Mouse (Mus musculus): ENCODE data around the gene Pip4k2c. TPM values are rescaled to one million over a fixed set of nuclear protein-coding genes. Genes with fewer than 3 reads are reported as not detected.

Gene Pip4k2c
- 19.6 and 20.3 TPM in 2 replicates for polyA plus RNA-seq (2015; fragmentation: Nextera tagmentation; extraction: Ambion mirVana)

DNA sequence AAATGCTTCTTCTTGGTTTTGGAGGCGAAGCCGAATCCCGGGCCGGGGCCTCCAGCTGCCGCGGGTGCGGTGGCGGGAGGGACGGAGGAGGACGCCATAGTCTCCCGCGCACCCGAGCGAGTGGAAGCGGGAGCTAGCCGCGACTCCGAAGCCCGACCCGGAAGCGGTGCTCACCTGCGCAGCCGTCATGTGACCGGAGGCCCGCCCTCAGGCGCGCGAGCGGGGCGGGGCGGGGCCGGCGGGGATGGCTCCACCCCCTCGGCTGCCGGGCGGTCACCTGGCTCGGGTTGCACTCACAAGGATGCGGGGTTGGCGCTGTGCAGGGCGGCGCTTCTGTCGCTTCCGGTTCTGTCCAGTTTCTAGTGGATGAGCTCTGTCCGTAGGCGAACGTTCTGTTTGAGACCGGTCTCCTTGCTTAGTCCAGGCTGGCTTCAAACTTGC, at the start of gene Pip4k2c:
Gene Pip4k2c, minus strand, starts transcription at position 172 of the 441 bp plus-strand sequence.

DNA sequence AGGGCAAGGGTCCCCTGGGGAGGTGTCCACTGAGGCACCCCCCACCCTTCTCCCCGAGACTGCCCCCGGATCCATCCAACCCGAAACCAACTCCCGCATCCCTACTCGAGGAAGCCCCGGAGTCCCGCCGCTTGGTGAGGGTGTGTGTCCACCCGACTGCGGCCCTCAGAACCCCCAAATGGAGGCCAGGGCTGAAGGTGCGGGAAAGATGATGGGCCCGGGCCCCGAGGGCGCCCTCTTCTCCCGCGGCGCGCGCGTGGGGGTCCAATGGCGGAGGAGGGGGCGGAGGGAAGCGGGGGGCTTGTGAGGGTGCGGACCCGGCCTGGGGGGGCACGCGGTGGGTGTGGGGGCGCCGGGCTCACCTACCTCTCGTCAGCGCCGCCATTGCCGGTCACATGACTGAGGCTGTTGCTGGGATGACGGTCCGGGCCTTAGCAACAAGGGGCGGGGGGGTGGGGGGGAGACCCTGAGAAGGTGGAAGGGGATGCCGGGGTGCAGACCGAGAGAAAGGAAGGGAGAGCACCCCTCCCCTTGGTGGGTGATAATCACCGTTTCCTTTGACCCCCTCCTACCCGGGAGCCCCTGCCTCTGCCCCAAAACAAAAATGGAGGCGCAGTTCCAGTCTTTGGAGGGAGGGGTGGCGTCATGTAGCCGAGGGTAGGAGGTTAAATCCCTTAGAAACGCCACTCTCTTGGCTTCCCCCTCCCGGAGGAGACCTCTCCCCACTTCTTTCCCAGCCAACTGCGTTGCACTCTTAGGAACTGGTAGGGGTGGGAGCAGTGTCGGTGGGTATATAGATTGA, 15.9 kb downstream of the Pip4k2c start, which contains the start of gene Dtx3:
Gene Dtx3, minus strand, starts transcription at position 401 of the 802 bp plus-strand sequence.

DNA sequence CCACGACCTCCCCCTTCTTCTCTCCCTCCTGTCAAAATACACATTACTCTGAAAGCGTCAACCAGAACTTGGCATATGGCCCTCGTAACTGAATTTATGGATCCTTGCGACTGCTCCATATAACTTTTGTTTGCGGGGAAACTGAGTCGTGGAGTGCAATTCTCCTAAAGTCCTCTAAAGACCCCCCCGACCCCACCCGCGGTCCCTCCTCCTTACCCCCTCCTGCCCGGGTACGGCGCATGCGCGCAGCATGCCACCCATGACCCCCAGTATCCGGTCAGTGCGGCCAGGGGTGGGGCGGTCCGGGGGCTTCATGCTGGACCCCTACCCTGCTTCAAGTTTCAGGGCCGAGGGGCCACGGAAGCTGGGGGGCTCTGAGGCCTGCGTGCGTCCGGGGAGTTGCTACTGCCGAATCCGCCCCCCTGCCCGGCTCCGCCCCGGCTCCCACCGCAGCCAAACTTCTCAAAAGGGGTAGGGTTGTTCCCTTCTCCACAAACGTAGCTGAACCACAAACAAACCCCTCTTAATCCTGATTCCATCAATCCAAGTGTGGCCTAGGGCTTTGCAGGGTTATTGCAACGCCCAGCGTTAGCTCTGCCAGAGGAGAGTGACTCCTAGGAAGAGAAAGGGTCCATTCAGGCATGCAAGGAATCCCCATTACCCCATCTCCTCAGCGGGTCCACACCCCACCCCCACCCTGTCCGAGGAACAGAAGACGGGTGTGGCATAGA, 21.6 kb downstream of the Pip4k2c start, which contains the start of gene Arhgef25:
Gene Arhgef25, minus strand, starts transcription at position 433 of the 731 bp plus-strand sequence.

DNA sequence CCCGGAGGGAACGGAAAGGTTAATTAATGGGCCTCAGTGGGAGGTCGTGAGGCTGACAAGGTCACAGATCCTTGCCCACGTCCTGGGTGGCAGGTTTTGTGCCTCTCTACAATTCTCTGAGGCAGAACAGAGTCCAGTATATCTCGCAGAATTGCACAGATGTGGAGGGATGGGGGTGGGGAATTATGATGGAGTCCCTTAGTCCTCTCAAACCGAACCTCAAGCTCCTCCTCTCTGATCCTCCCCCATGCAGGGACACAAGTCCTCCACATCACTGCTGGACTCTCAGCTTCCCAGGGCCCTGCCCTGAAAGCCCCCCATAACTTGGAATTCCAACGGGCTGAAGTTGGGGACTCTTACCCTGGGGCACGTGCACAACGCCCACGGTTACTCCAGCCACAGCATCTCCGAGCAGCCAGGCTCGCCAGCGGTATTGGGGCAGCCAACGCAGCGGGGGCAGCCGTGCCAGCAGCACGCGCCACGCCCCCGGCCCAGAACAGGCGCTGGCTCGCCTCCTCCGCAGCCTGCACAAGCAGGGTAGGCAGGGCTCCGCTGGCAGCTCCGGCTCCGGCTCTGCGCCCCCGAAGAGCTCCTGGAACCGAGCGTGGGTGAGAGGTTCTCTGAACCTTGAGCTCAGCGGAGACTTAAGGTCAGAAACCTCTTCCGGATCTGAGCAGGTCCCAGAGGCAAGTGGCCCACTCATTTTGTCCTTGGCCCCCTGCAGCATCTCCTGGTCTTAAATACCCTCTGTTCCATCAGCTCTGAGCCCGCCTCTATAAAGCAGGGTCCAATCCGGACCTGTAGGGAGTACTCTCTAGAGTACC, 31.3 kb downstream of the Pip4k2c start, which contains the start of gene Slc26a10:
Gene Slc26a10, minus strand, starts transcription at position 775 of the 824 bp plus-strand sequence.

DNA sequence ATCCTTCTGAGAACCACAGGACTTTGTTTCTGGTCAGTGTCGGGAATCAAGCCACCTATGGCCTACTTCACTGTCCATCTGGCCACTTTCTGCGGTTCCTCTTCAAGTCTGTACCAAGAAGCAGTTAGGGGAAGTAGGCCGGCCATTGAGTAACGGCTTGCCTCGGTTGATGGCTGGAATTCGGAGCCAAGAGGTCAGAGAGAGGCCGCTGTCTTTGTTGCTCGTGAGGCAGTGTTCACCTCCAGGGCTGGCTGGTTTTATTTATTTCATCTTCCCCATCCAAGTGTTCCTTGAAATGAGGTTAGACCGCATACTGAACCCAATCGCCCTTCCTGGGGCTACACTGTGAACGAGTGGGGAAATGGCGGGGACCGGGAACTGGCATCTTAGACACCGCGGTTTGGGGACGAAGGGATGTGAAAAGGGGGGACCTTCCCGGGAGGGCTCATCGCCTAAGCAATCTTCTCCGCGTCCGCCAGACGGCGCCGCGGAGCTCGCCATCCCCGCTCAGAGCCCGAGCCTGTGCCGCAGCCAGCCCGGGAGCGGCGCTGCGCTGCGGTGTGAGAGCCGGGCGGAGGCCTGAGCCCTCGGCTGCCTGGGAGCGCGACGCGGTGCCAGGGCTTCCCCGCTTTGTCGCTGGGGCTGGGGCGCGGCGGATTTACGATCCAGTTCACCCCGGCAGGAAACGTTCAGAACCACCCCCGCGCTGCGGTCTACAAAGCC, 46.6 kb downstream of the Pip4k2c start, which contains the start of gene B4galnt1:
Gene B4galnt1, plus strand, starts transcription at position 595 of the 723 bp plus-strand sequence.

Other genes starting within 250 kb of the Pip4k2c start
- 49.0 TPM in 2 replicates for gene Ctdsp2, start 232.9 kb downstream of the Pip4k2c start, polyA plus RNA-seq (2015; fragmentation: Nextera tagmentation; extraction: Ambion mirVana)
- gene Avil, start 210.9 kb downstream of the Pip4k2c start, polyA plus RNA-seq (2015; fragmentation: Nextera tagmentation; extraction: Ambion mirVana): 0.22 and 0.30 TPM in 2 replicates
- 41.3 and 42.6 TPM in 2 replicates for gene Tsfm, start 180.7 kb downstream of the Pip4k2c start, polyA plus RNA-seq (2015; fragmentation: Nextera tagmentation; extraction: Ambion mirVana)
- 32.0 and 32.9 TPM in 2 replicates for gene Mettl1, start 170.2 kb downstream of the Pip4k2c start, polyA plus RNA-seq (2015; fragmentation: Nextera tagmentation; extraction: Ambion mirVana)
- gene Eef1akmt3, start 170.1 kb downstream of the Pip4k2c start, polyA plus RNA-seq (2015; fragmentation: Nextera tagmentation; extraction: Ambion mirVana): 0.50 and 0.82 TPM in 2 replicates
- not detected in 2 replicates for gene Cyp27b1, start 163.3 kb downstream of the Pip4k2c start, polyA plus RNA-seq (2015; fragmentation: Nextera tagmentation; extraction: Ambion mirVana)
- gene March9, start 151.4 kb downstream of the Pip4k2c start, polyA plus RNA-seq (2015; fragmentation: Nextera tagmentation; extraction: Ambion mirVana): 0.29 and 0.46 TPM in 2 replicates
- gene Cdk4, start 148.1 kb downstream of the Pip4k2c start, polyA plus RNA-seq (2015; fragmentation: Nextera tagmentation; extraction: Ambion mirVana): 418 and 441 TPM in 2 replicates
- gene Tspan31, start 141.3 kb downstream of the Pip4k2c start, polyA plus RNA-seq (2015; fragmentation: Nextera tagmentation; extraction: Ambion mirVana): 97.1 and 105 TPM in 2 replicates
- 0.18 TPM in 1 of 2 replicates, not detected in the other for gene Agap2, start 136.3 kb downstream of the Pip4k2c start, polyA plus RNA-seq (2015; fragmentation: Nextera tagmentation; extraction: Ambion mirVana)
- gene Os9, start 90.5 kb downstream of the Pip4k2c start, polyA plus RNA-seq (2015; fragmentation: Nextera tagmentation; extraction: Ambion mirVana): 56.6 and 59.5 TPM in 2 replicates
- 7.1 and 8.5 TPM in 2 replicates for gene B4galnt1, start 46.4 kb downstream of the Pip4k2c start, polyA plus RNA-seq (2015; fragmentation: Nextera tagmentation; extraction: Ambion mirVana)
- gene Slc26a10, start 30.9 kb downstream of the Pip4k2c start, polyA plus RNA-seq (2015; fragmentation: Nextera tagmentation; extraction: Ambion mirVana): 0.63 and 1.5 TPM in 2 replicates
- gene Arhgef25, start 21.5 kb downstream of the Pip4k2c start, polyA plus RNA-seq (2015; fragmentation: Nextera tagmentation; extraction: Ambion mirVana): 108 and 115 TPM in 2 replicates
- 48.2 and 48.6 TPM in 2 replicates for gene Dtx3, start 15.9 kb downstream of the Pip4k2c start, polyA plus RNA-seq (2015; fragmentation: Nextera tagmentation; extraction: Ambion mirVana)
- 1.8 and 1.9 TPM in 2 replicates for gene Kif5a, start 51.8 kb upstream of the Pip4k2c start, polyA plus RNA-seq (2015; fragmentation: Nextera tagmentation; extraction: Ambion mirVana)
- gene Dctn2, start 54.8 kb upstream of the Pip4k2c start, polyA plus RNA-seq (2015; fragmentation: Nextera tagmentation; extraction: Ambion mirVana): 145 and 157 TPM in 2 replicates
- gene Mbd6, start 77.4 kb upstream of the Pip4k2c start, polyA plus RNA-seq (2015; fragmentation: Nextera tagmentation; extraction: Ambion mirVana): 8.3 and 9.1 TPM in 2 replicates
- gene Mars, start 100.2 kb upstream of the Pip4k2c start, polyA plus RNA-seq (2015; fragmentation: Nextera tagmentation; extraction: Ambion mirVana): 82.3 and 96.0 TPM in 2 replicates
- 2.5 and 5.7 TPM in 2 replicates for gene Arhgap9, start 110.4 kb upstream of the Pip4k2c start, polyA plus RNA-seq (2015; fragmentation: Nextera tagmentation; extraction: Ambion mirVana)
- gene Gli1, start 130.4 kb upstream of the Pip4k2c start, polyA plus RNA-seq (2015; fragmentation: Nextera tagmentation; extraction: Ambion mirVana): 4.4 and 6.2 TPM in 2 replicates
- not detected in 2 replicates for gene Inhbe, start 142.8 kb upstream of the Pip4k2c start, polyA plus RNA-seq (2015; fragmentation: Nextera tagmentation; extraction: Ambion mirVana)
- not detected in 2 replicates for gene Inhbc, start 158.8 kb upstream of the Pip4k2c start, polyA plus RNA-seq (2015; fragmentation: Nextera tagmentation; extraction: Ambion mirVana)
- gene R3hdm2, start 168.7 kb upstream of the Pip4k2c start, polyA plus RNA-seq (2015; fragmentation: Nextera tagmentation; extraction: Ambion mirVana): 19.2 and 19.5 TPM in 2 replicates

All from urinary bladder, postnatal 0 days (tissue).